Mouse (Mus musculus) thymus, postnatal 0 days (tissue): ENCODE data around the gene Klc2. TPM values are rescaled to one million over a fixed set of nuclear protein-coding genes. Genes with fewer than 3 reads are reported as not detected.

ENCODE experiments used
- DNase-seq: peaks from one replicate; pipeline ENCODE4 v3.0.0-alpha.2; 2015; ENCODE audit warnings: low spot score
- polyA plus RNA-seq: library from polyadenylated mRNA; unstranded; fragments of >200 nt; fragmentation: Nextera tagmentation; extraction: Ambion mirVana; gene quantifications from 2 replicates; pipeline ENCODE4 v1.2.1, GENCODE M21; 2015

The Klc2 gene
- polyA plus RNA-seq, 1 experiment from 2014 or later, result 8.7 TPM

- no peak for DNase-seq
Observed at GRCm38 (mm10) chr19:5073028-5073427, 45.3 kb downstream of the Klc2 start.

DNA sequence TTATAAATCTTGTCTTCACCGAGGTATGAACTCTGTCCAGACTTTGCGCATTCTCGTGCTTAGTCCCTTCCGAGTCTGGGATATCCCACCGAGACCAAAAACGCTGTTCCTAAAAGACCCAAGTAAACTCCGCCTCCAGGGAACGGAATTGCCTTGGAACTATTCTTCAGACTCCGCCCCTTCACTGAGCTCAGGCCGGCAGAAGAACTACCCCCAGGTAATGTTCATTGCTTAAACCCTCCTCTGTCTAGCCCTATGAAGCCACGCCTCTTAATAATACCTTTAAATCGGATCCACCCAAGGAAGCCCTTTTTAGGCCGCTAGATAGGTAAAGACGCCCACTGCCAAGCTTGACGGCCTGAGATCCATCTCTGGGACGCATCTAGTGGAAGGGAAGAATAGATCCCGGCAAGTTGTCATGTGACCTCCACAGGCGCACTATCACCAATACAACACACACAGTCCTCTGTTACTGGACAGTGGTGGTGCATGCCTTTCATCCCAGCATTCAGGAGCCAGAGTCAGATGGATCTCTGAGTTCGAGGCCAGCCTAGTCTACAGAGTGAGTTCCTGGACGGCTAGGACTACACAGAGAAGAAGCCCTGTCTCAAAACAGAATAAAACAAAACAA lies 45.9 kb downstream of the Klc2 start:
- no peak for DNase-seq

- DNase-seq, result peak; percentile 38
Observed at GRCm38 (mm10) chr19:5071545-5072369, 46.6 kb downstream of the Klc2 start.

- DNase-seq, result no peak
Observed at GRCm38 (mm10) chr19:5071077-5071476, 47.3 kb downstream of the Klc2 start.

GRCm38 (mm10) chr19:5069978-5070377 lies 48.4 kb downstream of the Klc2 start:
- no peak for DNase-seq

DNA sequence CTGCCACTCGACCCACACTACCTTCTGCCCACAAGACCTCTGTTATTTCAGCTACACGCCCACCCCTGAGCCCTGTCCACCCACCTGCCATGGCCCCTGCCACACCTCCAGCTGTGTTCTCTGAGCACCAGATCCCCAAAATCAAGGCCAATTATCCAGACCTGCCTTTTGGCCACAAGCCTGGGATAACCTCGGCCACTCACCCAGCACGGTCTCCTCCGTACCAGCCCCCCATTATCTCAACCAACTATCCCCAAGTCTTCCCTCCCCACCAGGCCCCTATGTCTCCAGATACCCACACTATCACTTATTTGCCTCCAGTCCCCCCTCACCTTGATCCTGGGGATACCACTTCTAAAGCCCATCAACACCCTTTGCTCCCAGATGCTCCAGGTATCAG lies 48.9 kb downstream of the Klc2 start:
- DNase-seq, result no peak

- no peak for DNase-seq
Observed at GRCm38 (mm10) chr19:5068570-5069234, 49.7 kb downstream of the Klc2 start.

- DNase-seq, result no peak
Observed at GRCm38 (mm10) chr19:5067867-5068569, 50.3 kb downstream of the Klc2 start, which contains the start of gene Cd248. TSS of gene Cd248 (plus strand) at chr19:5068078.

DNA sequence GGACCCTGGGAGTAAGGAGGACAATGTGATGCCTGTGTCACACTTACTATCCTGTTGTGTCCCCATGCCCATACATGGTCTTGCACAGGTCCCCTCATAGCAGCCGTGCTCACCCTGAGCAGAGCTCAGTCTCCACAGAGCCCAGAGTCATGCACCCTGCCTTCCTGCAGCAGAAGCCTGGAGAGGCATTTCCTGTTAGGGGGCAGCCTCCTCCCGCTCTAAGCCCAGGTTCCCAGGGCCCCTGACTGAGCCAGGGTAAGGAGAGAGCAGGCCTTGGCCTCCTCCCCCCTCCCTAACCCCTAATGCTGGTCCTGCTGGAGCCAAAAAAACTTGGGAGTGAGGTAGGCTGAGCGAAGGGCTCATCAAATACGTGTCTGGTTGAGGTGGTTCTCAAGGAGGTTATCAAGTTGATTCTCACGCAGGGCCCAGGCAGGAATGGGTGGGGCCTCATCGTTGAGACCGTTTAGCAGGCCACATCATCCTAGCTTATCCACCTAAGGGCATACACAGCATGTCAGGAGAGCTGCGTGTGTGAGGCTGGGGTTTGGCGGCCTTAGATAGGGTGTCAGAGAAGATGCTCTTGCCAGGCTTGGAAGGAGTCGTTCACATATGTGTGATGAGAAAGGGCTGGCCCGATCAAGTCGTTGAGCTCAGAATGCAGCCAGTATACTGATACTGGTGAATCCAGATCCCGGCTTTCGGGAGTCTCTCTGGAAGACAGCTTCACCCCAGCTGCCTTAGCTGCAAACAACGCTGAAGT lies 51.1 kb downstream of the Klc2 start:
- no peak for DNase-seq

- DNase-seq, result no peak
Observed at GRCm38 (mm10) chr19:5065104-5065503, 53.3 kb downstream of the Klc2 start.

- DNase-seq, result no peak
Observed at GRCm38 (mm10) chr19:5062446-5062845, 55.9 kb downstream of the Klc2 start.

DNA sequence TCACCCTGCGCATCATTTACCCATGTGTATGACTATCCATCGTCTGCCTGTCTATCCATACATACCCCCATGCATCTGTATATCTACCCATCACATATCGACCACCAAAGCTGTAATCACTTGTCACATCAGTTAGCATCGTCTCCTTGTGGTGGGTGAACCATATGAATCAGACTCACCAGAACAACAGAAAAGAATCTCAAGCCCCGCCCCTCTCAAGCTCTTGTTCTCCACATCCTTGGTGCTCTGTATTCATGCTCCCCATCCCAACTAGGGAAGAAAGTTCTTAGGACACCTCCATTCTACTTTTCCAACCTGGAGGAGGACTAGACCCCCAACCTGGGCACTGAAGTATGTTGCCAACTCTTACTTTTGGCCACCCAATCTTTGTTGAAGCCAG lies 56.3 kb downstream of the Klc2 start:
- no peak for DNase-seq

- DNase-seq, result no peak
Observed at GRCm38 (mm10) chr19:5060365-5061330, 57.7 kb downstream of the Klc2 start.

- DNase-seq, result no peak
Observed at GRCm38 (mm10) chr19:5058801-5059771, 59.3 kb downstream of the Klc2 start.

GRCm38 (mm10) chr19:5057876-5058775 lies 60.2 kb downstream of the Klc2 start:
- no peak for DNase-seq
